Mouse (Mus musculus): ENCODE data around the gene Add3.

Add3 gene

DNA sequence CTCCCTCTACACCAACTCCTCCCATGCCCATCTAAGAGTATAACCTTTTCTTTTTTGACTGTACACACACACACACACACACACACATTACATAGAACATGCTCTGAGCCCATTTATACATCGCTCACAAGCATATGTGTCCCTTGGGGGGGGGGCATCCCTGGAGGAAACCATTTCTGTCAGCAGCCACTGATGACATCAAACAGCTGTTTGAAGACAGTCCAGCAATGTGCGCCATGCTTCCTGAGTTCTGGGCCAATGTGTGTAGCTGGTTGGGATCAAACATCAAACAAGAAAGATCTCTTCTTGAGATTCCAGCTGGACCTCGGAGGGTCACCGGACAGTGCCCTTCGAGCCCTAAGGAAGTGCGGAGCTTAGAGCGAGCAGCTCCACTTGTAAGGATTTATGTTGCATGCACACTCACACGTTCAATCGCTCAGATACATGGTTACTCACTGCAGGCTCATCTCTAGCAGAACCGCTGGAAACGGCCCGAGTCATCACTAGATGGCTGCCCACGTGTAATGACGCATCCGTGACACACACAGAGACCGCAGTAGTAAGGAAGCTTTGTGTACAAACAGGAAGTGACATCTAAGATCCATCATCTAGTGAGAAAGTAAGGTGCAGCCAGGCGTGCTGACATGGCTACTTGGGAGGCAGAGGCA, 132.9 kb downstream of the Add3 start:
- no peak for DNase-seq (ENCODE audit: extremely low spot score)

DNA sequence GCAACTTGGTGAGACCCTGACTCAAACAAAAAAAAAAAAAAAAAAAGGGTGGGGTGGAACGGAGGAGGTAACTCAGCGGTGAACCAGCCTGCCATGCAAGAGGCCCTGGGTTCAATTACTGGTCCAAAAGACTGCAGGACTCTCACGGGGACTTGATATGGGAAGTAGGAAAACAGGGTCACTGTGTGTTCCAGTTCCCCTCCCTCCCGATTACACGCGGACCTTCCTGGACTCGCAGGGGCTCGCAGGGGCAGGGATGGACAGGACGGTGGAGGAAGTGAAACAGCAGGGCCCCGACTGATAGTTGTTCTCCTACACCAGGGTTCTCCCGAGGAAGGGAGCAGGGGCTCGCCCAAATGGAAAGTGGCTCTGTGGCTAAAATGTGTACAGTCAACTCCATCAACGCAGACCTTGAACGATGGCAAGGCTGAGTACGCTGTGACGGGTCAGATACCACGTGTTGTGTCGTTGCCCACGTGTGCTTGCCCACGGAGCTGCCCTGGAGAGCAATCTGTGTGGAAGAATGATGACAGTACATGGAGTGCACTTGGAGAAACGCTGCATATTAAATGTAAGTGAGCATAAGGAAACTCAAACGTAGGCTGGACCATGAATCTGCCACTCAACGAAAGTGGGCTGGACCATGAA, 133.7 kb downstream of the Add3 start:
- no peak for DNase-seq (ENCODE audit: extremely low spot score)

DNA sequence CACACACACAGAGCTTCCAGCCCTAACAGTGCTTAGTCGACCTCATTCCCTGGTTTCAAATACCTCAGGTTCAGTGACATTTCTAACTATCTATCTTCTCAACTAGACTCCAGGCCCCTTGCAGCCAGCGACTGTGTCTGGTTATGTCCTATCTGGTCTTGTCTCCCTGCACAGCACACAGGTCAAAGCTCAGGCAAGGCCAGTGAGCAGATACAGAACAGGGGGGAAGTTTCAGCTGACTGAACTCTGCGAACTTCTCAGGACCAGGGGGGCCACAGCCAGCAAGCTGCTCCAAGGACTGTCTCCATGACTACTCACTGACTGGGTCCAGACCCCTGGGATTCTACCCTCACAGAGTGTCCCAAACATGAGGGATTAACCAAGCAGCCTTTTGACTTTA, 135.0 kb downstream of the Add3 start:
- DNase-seq (ENCODE audit: extremely low spot score) = peak; percentile 30

DNA sequence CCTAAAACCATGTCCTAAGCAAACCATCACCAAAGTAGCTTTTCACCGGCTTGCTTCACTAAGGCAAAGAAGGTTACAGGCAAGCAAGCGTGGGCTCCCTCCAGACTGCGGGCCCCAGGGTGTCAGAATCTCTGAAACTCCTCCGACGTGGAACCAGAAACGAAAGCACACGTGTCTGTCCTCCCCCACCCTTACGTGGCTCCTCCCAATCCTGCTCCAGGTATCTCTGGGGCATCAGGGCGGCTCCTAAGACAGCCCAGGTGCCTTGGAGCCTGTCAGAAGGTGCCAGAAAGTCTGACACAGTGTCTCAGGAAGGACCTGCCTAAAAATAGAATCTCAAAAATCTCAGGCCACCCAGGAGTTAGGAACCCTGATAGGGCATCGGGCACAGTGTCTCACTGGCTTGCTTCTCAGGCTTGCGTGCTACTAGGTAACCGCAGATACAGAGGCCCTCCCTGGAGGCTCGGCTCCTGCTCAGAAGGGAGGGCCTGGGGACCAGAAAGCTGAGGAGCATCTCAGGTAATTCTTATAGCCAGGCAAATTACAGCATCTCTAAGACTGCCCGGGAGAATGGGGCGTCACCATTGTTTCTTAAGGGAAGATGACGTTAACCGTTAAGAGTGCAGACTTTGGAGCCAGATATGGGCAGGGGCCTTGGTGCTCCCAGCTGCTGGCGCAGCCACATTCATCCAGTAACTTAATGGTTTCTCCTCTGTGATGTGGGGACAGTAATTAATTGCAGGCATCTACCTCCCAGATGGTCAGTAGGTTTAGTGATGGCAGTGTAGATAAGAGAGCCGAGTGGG, 136.9 kb downstream of the Add3 start:
- no peak for DNase-seq (ENCODE audit: extremely low spot score)

DNA sequence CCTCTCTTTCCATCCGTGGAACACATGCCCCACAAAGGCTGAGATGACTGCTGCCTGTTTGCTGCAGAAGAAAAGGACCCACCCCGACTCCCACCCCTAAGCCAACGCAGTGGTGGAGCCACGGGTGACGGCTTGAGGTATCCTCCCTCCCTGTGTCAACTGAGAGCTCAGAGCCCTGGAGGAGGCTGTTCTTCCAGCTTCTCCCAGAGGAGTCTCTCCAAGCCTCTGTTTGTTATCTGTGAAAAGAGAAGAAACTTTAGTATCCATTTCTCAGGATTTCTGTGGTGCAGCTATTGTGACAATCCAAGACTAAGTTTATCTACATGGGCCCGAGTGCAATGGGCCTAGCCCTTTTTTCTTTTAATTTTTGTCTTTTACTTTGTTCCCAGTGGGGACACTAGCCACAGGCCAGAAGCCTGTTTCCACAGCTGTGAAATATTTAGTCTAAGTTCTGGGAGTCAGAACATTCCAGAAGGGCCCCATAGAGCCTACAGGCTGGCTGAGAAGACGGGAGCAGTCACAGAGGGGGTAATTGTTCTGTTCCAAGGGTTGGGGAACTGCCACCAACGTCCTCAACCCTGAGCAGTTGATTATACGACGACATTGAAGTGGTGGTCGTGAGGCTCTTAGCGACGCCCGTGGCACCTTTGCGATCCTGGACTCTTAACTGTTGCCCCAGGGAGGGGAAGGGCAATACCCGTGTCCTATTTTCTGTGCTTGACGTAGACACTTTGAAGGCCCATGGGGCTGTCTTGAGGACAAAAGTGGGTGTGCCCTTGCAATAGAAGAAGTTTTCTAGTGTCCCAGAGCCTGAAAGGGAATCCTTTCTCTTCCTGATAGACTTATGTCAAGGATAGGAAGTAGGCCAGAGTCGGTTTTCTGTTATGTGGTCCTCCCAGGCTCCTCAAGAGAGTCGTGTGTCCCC, 138.5 kb downstream of the Add3 start:
- DNase-seq (ENCODE audit: extremely low spot score) = no peak

DNA sequence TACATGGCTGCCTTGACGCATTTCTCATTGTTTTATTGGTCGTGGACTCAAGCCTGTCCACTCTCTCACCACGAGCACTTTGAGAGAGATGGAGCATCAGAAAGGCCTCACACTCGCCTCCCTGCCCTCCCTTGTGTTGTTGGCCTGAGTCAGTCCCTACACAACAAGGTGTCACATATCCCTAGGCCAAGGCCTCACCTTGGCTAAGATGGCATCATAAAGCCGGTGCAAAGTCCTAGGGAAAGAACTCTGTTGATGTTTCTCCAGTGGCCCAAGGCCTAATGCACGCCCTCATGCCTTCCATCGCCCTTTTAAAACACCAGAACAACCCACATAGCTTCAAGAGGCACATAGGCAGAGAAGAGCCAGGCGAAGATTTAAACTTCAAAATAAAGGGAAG, 140.0 kb downstream of the Add3 start:
- DNase-seq (ENCODE audit: extremely low spot score) = no peak

DNA sequence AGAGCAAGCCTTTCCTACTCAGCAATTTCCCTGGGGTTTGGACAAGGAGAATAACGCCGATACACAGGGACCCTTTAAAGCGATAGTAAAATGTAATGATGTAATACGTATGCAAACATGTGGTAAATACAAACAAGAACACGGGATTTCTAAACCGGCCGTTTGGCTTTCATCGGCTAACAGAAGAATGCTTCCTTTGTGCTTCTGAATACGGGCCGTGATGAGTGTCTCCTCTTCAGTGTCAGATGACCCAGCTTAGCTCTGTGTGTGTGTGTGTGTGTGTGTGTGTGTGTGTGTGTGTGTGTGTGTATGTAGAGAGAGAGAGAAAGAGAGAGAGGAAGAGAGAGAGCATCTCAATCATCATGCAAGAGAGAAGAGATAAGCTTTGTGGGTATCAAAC, 142.3 kb downstream of the Add3 start:
- no peak for DNase-seq (ENCODE audit: extremely low spot score)

DNA sequence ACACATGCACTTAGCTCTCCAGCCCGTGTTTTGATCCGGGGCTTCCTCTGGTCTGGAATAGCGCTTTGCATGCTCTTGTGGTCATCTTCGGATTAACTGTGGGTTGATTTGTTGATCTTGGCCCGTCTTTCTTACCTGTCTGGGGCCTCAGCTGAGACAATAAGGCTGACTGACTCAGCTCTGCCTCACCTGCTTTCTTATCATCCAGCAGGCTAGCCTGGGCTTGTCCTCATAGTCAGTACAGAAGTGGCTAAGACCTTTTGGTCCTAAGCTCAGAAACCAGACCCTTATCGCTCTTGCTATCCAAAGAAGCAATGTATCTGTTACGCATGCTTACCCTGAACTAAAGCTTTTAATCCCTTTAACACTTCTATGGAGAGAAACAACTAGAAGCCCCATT, 143.5 kb downstream of the Add3 start:
- DNase-seq (ENCODE audit: extremely low spot score) = no peak

DNA sequence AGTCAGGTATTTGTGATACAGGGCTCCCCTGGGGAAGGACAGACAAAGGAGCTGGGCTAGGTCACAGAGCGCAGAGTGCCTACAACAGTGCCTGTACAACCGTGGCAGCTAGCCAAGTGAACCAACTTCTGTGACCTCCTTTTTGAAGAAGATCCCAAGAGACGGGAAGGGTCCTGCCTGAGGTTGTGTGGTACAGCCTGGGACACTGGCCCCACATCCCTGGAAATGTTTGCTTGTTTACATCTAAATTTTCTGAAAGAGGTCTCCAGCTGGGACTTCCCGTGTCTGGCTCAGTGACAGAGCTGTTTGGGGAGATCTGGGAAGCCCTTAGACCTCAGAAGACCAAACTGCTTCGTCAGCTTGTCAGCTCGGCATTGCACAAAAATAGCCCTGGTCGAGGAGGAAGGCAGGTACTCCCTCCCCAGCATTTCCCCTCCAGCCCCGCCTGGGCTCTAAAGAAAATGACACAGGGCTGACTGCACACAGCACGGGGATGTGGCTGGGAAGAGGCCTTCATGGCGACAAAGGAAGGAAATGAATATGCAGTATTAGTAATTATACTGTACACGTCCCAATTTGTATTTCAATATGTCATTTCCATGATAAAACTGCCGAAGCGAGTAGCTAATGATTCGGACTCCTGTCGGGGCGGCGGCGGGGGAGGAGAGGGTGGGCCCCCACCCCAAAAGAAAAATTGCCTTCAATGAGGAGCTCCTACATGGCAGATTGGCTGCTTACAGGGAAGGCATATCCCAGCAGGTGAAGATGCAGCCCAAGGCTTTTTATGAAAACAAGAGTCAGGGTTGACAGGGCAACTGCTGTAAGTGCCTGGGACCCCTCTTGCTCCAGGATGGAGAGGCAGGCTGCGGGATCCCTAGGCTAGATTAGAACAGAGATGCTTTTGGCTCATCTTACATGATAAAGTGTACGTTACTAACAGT, 144.3 kb downstream of the Add3 start:
- DNase-seq (ENCODE audit: extremely low spot score) = no peak

DNA sequence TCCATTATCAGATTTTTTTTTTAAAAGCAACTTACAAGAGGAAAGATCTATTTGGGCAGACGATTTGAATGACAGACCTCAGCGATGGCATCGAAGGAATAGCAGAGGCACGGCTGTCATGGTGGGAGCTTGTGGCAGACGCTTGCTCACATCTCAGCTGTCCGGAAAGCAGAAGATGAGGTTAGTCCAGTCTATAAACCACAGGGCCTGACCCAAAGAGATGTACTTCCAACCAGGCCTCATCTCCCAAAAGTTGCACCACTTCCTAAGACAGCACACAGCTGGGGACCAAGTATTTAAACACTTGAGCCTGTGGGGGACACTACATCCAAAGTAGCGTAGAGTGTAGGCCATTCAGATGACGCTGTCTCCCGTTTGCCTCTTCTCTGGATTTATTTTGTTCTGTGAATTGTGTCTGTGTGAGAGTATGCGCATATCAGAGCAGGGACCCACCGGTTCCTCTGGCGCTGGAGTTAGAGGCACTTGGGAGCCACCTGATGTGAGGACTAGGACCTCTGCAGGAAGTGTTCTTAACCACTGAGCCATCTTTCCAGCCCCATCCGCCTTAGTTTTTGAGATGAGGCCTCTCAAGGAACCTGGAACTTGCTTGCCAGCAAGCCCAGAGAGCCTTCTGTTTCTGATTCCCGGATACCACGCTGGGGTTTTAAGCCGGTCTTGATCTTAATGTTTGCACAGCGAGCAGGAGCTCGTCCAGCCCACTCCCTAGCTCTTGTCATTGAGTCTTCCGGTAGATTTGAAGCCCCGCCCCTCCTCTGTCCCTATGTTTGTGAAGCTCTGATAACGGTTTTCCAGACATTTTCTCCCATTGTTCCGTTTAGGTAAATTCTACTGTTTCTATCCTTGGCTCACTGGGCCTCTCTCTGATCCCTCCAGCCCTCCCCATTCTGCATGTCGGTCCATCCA, 156.3 kb downstream of the Add3 start:
- no peak for DNase-seq (ENCODE audit: extremely low spot score)

All from embryo, embryonic 9.5 days (tissue).